Mouse (Mus musculus): Measurements from ENCODE around the gene Cdh1. TPM values are rescaled to one million over a fixed set of nuclear protein-coding genes. Genes with fewer than 3 reads are reported as not detected.
"Not testable (repeated sequence)": the region's sequence is repeated elsewhere in the genome, so short reads cannot be mapped to it uniquely, and the experiment has no call there.

Cdh1 gene
- polyA plus RNA-seq (2017; shearing (Covaris generic)), result under 1 TPM; 0.20 to 0.57 TPM

- ATAC-seq, result peak; percentile 76
These were observed at the start of gene Cdh1 for GRCm38 (mm10) chr8:106603131-106603819. Gene Cdh1, plus strand, starts transcription at chr8:106603351.

- no peak for ATAC-seq
These were observed 49.1 kb upstream of the Cdh1 start for GRCm38 (mm10) chr8:106554011-106554410.

GRCm38 (mm10) chr8:106556068-106556645 lies 47.0 kb upstream of the Cdh1 start:
- no peak for ATAC-seq

- ATAC-seq, result no peak
These were observed 43.3 kb upstream of the Cdh1 start for GRCm38 (mm10) chr8:106559844-106560243.

DNA sequence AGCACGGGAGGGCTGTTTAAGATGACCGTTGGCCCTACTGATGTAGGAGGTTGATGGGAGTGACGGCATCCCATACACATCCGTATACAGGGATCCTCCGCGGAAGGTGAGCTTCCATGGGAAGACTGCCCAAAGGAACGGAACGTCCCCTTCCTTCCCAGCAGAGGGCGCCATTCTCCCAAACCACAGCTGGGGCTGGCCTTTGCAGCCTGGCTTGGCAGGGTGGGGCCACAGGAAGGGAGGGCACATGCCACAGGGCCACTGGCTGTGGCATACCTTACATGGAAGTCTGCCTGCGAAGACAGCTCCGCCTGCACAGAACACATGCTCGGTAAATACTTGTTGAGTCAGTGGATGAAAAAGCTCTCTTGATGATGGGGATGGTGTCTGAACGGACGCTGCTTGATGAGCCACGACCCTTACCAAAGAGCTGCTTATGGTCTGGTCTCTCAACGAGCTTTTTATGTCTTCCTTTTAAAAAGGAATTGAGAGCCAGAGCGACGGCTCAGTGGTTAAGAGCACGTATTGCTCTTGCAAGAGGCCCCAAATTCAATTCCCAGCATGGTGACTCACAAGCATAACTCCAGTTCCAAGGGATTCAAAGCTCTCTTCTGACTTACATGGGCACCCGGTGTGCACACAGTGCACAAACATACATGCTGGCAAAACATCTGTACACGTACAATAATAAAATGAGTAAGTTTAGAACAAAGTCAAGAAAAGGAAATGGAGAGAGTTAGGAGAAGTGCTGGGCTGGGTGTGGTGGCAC lies 41.9 kb upstream of the Cdh1 start:
- peak; percentile 88 for ATAC-seq

DNA sequence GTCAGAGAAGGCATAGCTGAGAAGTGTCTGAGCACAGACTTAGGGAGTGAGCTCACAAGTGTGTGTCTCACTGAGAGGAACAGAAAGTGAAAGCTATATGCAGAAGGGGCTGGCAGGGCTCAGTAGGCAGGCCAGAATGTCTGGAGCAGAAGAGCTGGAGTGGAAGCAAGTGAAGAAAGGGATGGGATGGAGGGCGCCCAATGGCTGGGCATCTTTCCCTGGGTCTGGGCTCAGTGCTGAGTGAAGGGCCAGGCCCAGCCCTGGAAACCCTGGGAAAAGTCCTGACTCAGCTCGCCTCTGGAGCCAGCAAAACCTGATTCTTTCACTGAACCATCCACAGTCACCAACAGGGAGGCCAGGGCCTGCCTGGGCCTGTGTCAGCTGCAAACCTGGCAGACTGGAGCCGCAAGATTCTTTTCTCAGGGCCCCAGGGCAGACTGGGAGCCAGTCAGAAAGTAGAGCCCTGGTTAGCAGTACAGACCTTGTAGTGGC lies 39.4 kb upstream of the Cdh1 start:
- peak; percentile 59 for ATAC-seq

- no peak for ATAC-seq
These were observed 34.1 kb upstream of the Cdh1 start for GRCm38 (mm10) chr8:106569006-106569405.

- no peak for ATAC-seq
These were observed 32.8 kb upstream of the Cdh1 start for GRCm38 (mm10) chr8:106570386-106570785.

GRCm38 (mm10) chr8:106571551-106572172 lies 31.5 kb upstream of the Cdh1 start:
- ATAC-seq, result no peak

DNA sequence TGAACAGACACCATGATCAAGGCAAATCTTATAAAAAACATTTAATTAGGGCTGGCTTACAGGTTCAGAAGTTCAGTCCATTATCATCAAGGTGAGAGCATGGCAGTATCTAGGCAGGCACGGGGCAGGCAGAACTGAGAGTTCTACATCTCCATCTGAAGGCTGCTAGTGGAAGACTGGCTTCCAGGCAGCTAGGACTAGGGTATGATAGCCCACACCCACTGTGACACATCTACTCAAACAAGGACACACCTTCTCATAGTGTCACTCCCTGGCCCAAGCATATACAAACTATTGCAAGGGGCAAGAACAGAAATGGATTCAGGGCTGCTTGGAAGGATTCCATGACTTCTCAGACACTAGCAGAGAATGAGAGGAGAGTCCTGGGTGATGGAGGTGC lies 31.0 kb upstream of the Cdh1 start:
- not testable (repeated sequence) for ATAC-seq

GRCm38 (mm10) chr8:106573168-106573567 lies 30.0 kb upstream of the Cdh1 start, which contains the start of gene Gm10073:
Gene Gm10073, minus strand, starts transcription at chr8:106573461.
- ATAC-seq, result not testable (repeated sequence)

GRCm38 (mm10) chr8:106574283-106574682 lies 28.9 kb upstream of the Cdh1 start:
- no peak for ATAC-seq

DNA sequence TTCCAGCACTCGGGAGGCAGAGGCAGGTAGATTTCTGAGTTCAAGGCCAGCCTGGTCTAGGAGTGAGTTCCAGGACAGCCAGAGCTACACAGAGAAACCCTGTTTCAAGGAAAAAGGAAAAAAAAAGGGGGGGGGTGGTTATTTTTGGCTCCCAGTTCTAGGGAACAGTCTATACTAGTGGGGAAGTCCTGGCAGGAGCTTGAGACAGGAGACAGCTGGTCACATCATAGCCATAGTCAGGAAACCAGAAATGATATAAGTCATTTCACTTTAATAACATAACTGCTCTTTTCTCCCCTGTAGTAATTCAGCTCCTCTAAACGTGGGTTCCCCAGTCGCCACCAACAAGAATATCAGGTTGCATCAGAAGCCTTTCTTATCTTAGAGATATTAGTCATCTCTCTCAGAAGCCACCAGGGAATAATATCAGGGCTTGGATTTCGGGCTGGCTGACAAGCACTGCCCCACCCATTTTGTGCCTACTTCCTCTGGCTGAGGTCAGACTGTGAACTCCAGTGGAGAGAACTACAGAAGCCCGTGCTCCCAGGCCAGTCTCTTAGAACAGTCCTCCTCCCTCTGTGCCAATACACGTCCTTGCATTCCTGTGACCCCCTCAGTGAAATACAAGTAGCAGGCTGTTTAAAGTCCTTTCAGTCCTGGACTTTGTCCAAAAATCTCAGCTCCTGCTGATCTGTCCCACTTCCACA lies 26.1 kb upstream of the Cdh1 start:
- no peak for ATAC-seq

GRCm38 (mm10) chr8:106579510-106579909 lies 23.6 kb upstream of the Cdh1 start:
- ATAC-seq, result no peak

DNA sequence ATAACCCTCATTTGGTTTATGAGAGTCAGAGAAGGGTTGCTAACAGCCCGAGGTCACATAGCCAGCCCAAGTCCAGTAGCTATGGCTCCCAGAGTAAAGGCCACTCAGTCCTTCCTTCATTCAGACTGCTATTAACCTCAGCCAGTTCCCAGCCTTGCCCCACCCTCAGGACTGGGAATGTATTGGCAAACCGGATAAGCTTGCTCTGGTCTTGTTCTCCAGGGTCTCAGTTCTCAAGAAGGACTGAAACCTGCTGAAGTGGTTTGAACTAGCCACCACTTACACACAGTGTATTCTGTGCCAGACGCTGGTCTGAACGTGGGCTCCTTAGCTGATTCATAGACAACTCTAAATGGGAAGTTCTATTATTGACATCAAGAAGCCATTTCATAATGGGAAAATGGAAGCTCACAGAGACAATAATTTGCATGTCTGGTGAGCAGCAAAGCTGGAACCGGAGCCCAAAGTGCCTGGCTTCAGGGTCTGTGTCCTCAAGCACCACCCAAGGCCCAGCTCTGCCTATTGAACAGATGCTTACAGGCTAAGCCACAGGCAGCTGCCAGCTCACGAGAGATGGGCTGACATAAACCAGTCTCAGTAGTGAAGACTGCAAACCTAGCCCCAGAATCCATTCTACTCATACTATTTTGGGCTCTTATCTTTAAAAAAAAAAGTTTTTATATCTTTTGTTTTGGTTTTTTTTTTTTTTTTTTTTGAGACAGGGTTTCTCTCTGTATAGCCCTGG lies 21.6 kb upstream of the Cdh1 start:
- ATAC-seq, result no peak

DNA sequence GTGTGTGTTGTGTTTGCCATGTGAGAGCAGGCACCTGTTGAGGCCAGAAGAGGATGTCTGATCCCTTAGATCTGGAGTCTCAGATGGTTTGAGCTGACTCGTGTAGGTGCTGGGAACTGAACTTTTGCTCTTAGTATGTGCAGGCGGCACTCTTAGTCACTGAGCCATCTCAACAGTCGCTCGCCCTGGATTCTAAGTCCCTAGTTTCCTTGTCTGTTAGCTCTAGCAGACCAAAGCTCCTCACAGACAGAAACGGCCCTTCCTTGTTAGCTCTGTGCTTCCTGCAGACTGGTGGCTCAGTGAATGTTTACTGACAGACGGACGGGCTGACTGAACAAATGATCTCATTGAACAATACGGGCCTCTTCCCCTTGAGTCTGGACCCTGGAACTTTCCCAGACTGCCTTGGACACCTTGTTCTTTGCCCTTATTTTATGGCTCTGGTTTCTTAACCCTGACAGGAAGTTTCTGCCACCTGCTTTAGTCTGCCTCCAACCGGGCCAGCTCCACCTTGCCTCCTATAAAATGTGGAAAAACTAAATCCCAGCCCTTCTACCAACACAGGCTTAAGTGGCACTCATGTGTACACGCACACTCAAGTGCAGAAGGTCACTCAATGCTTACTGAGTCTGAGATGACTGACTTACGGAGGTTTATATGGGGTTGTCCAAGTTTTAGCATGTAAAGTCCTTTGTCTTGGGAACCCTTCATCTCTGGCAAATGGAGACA lies 18.0 kb upstream of the Cdh1 start:
- no peak for ATAC-seq

DNA sequence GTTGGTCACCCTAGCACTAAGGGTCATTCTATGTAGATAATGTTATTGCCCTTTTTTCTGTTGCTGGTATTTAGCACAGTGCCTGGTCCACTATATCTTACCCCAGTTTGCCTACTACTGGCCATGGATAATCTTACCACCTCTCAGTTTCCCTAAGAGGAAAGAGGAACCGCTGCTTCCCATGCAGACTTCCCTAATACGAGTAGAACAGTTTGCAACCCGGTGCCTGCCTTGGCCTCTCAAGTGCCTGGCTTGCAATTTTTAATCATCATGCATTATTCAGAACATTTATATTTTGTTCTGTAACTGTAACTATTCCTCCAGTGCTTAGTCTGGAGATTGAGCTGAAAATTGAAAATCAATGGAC lies 17.5 kb upstream of the Cdh1 start:
- no peak for ATAC-seq

DNA sequence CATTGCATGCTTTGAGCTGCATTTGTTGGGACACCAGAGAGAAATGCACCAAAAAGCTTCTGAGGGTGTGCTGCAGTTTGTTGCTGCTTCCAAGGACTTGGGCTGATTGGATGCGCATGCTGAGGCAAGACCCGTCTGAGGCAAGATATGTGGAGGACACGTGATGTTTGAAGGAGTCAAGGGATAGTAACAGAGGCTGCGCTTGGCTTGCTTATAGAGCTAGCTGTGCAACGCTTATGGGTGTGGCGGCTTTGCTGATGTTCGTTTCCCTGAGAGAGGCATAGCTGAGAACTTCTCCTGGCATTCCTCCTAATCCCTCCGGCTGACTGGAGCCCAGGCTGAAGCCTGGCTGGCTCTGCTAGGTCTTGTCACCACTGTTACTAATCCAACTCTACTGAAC lies 16.3 kb upstream of the Cdh1 start:
- no peak for ATAC-seq

- no peak for ATAC-seq
These were observed 14.4 kb upstream of the Cdh1 start for GRCm38 (mm10) chr8:106588443-106589431.

DNA sequence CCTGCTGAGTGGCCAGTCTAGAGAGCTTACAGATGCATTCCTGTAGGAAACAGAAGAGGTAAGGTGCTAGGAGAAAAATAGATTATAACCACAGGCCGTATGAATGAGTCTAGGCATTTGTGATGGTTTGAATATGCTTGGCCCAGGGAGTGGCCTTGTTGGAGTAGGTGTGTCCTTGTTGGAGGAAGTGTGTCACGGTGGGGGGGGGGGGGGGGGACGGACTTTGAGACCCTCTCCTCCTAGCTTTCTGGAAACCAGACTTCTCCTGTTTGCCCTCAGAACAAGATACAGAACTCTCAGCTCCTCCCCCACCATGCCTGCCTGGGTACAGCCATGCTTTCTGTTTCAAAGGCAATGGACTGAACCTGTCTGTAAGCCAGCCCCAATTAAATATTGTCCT lies 10.7 kb upstream of the Cdh1 start:
- ATAC-seq, result no peak
